Mouse (Mus musculus) heart, postnatal 0 days (tissue): ENCODE data around the gene Lrrc42.

ENCODE experiments used
- CTCF ChIP-seq: IDR thresholded peaks from 2 replicates; pipeline ENCODE4 v1.5.1; 2016; ENCODE audit warnings: antibody characterized with exemption, control low read depth, low read depth
- EP300 ChIP-seq: IDR thresholded peaks from 2 replicates; pipeline ENCODE4 v1.6.1; 2016; ENCODE audit warnings: antibody characterized with exemption, low read depth

- TF ChIP-seq CTCF, result peak; percentile 76
- TF ChIP-seq EP300, result no peak
Measured at GRCm38 (mm10) chr4:107250494-107250893, 2.8 kb downstream of the Lrrc42 start.
